Mouse (Mus musculus): ENCODE results near the gene Ptprj. TPM values are rescaled to one million over a fixed set of nuclear protein-coding genes. Genes with fewer than 3 reads are reported as not detected.

Ptprj gene
- total RNA-seq (2014; rRNA removed) (35.2 and 43.3 TPM in 2 replicates), polyA plus RNA-seq (2012; rRNA removed) (12.1 and 14.0 TPM in 2 replicates)

DNA sequence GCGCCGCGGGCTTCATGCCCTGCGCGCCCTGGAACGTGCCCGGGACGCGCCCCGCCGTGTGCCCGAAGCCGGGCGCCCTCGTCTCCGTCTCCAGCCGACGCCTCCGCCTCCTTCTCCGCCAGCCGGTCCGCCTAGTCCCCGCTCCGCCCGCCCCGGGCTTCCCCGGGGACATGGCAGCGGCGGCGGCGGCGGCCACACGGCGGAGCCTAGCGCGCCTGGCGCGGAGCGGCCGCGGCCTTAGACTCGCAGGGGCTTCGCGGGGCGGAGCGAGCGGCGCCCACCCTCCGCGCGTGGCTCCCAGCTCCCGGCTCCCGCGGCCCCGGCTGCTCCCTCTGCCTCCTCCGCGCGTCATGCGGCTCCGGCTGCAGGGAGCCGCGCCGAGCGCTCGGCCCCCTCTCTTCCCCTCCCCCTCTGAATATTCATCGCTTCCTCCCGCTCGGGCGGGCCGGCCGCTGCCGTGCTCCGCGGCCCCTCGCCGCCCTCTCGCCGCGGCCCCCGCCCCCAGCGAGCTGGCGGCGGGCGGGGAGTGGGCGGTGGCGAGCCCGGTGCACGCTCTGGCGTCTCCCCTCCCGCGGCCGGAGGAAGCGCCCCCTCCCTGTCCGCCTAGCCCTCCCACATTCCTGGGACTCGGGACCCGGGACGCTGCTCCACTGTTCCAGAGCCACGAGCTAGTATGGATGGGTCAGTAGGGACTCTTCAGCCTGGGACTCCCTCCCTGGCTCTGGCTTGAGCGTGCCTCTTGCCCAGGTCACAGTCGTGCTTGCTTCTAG is at the start of gene Ptprj:
Ptprj (minus strand) TSS at position 412 of the 770 bp plus-strand sequence.
- Histone ChIP-seq H3K27me3 (ENCODE audit: control insufficient read depth, insufficient read depth, low read length) (no peaks in the 10 kb centered on the region), H3K9ac (ENCODE audit: low read depth, low read length) (peak within 1 kb of the TSS; percentile 93), H3K79me2 (ENCODE audit: control insufficient read depth, insufficient read depth, low read length) (peaks cover 14% of the 10 kb centered on the region), H3K4me3 (ENCODE audit: insufficient read depth, low read depth, low read length) (peak within 1 kb of the TSS; percentile 98), H3K4me1 (ENCODE audit: control insufficient read depth, insufficient read depth, low read length) (peaks cover 13% of the 10 kb centered on the region), H3K36me3 (ENCODE audit: control insufficient read depth, insufficient read depth, low read length) (no peaks in the 10 kb centered on the region), H3K27ac (replicated peaks; ENCODE audit: insufficient read depth, low read depth, low read length) (peak within 1 kb of the TSS; percentile 81)
- under 1% methylated on average over 83 of the region's 100 CpGs for WGBS
- TF ChIP-seq POLR2A (IDR thresholded peaks at IDR 0.05; ENCODE audit: extremely low read depth, insufficient read depth, low read length) (peak; percentile 71; the same call in 1 of the 2 replicates), CTCF (IDR thresholded peaks at IDR 0.05; ENCODE audit: low read depth, low read length) (no peak)
- no peak for DNase-seq (ENCODE audit: extremely low read depth, low read depth, low spot score)

DNA sequence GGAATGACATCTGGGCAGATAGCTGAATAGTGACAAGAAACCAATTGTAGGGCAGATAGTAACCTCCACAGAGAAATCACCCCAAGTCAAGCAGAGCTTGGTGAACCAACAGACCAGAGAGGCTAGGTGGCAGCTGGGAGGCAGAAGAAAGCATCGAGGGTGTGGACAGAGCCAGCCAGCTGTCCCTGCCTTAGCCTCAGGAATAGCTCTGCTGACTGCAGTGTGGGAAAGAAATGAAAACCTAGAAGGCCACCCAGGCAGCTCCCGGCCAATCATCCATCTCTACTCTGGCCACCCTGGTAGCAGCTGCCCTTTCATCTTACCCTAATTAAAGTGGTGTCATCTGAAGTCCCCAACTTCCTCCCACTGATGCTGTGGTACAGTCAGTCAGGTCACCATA is 49.1 kb upstream of the Ptprj start:
- no peak for TF ChIP-seq CTCF (IDR thresholded peaks at IDR 0.05; ENCODE audit: low read depth, low read length)
- TF ChIP-seq POLR2A (IDR thresholded peaks at IDR 0.05; ENCODE audit: extremely low read depth, insufficient read depth, low read length) = no peak
- H3K4me3 ChIP-seq (ENCODE audit: insufficient read depth, low read depth, low read length) = no peak overlapping the region
- H3K36me3 ChIP-seq (ENCODE audit: control insufficient read depth, insufficient read depth, low read length) = no peaks in the 10 kb centered on the region
- 82% methylated on average over 2 of the region's 2 CpGs for WGBS
- no peak overlapping the region for H3K27ac ChIP-seq (replicated peaks; ENCODE audit: insufficient read depth, low read depth, low read length)
- H3K4me1 ChIP-seq (ENCODE audit: control insufficient read depth, insufficient read depth, low read length) = no peaks in the 10 kb centered on the region
- no peak overlapping the region for H3K9ac ChIP-seq (ENCODE audit: low read depth, low read length)
- no peaks in the 10 kb centered on the region for H3K79me2 ChIP-seq (ENCODE audit: control insufficient read depth, insufficient read depth, low read length)
- H3K27me3 ChIP-seq (ENCODE audit: control insufficient read depth, insufficient read depth, low read length) = no peaks in the 10 kb centered on the region
- no peak for DNase-seq (ENCODE audit: extremely low read depth, low read depth, low spot score)

- Histone ChIP-seq H3K4me3 (ENCODE audit: insufficient read depth, low read depth, low read length) (no peak overlapping the region), H3K79me2 (ENCODE audit: control insufficient read depth, insufficient read depth, low read length) (no peaks in the 10 kb centered on the region), H3K4me1 (ENCODE audit: control insufficient read depth, insufficient read depth, low read length) (no peaks in the 10 kb centered on the region), H3K36me3 (ENCODE audit: control insufficient read depth, insufficient read depth, low read length) (no peaks in the 10 kb centered on the region), H3K9ac (ENCODE audit: low read depth, low read length) (no peak overlapping the region), H3K27me3 (ENCODE audit: control insufficient read depth, insufficient read depth, low read length) (no peaks in the 10 kb centered on the region), H3K27ac (replicated peaks; ENCODE audit: insufficient read depth, low read depth, low read length) (no peak overlapping the region)
- no peak for DNase-seq (ENCODE audit: extremely low read depth, low read depth, low spot score)
- TF ChIP-seq CTCF (IDR thresholded peaks at IDR 0.05; ENCODE audit: low read depth, low read length) (no peak), POLR2A (IDR thresholded peaks at IDR 0.05; ENCODE audit: extremely low read depth, insufficient read depth, low read length) (no peak)
- 74% methylated on average over 5 of the region's 5 CpGs for WGBS
Measured at GRCm38 (mm10) chr2:90628261-90628660, 47.8 kb upstream of the Ptprj start.

GRCm38 (mm10) chr2:90624920-90625319 is 44.5 kb upstream of the Ptprj start:
- no peak overlapping the region for H3K4me3 ChIP-seq (ENCODE audit: insufficient read depth, low read depth, low read length)
- no peaks in the 10 kb centered on the region for H3K79me2 ChIP-seq (ENCODE audit: control insufficient read depth, insufficient read depth, low read length)
- WGBS = 5% methylated on average over 6 of the region's 6 CpGs
- H3K9ac ChIP-seq (ENCODE audit: low read depth, low read length) = no peak overlapping the region
- peak; percentile 78 for DNase-seq (ENCODE audit: extremely low read depth, low read depth, low spot score)
- no peaks in the 10 kb centered on the region for H3K27me3 ChIP-seq (ENCODE audit: control insufficient read depth, insufficient read depth, low read length)
- TF ChIP-seq POLR2A (IDR thresholded peaks at IDR 0.05; ENCODE audit: extremely low read depth, insufficient read depth, low read length) (no peak), CTCF (IDR thresholded peaks at IDR 0.05; ENCODE audit: low read depth, low read length) (peak; percentile 65)
- no peaks in the 10 kb centered on the region for H3K4me1 ChIP-seq (ENCODE audit: control insufficient read depth, insufficient read depth, low read length)
- no peak overlapping the region for H3K27ac ChIP-seq (replicated peaks; ENCODE audit: insufficient read depth, low read depth, low read length)
- no peaks in the 10 kb centered on the region for H3K36me3 ChIP-seq (ENCODE audit: control insufficient read depth, insufficient read depth, low read length)

GRCm38 (mm10) chr2:90624339-90624738 is 43.9 kb upstream of the Ptprj start:
- 40% methylated on average over 4 of the region's 4 CpGs for WGBS
- no peak for DNase-seq (ENCODE audit: extremely low read depth, low read depth, low spot score)
- Histone ChIP-seq H3K9ac (ENCODE audit: low read depth, low read length) (no peak overlapping the region), H3K4me3 (ENCODE audit: insufficient read depth, low read depth, low read length) (no peak overlapping the region), H3K4me1 (ENCODE audit: control insufficient read depth, insufficient read depth, low read length) (no peaks in the 10 kb centered on the region), H3K36me3 (ENCODE audit: control insufficient read depth, insufficient read depth, low read length) (no peaks in the 10 kb centered on the region), H3K27ac (replicated peaks; ENCODE audit: insufficient read depth, low read depth, low read length) (no peak overlapping the region), H3K79me2 (ENCODE audit: control insufficient read depth, insufficient read depth, low read length) (no peaks in the 10 kb centered on the region), H3K27me3 (ENCODE audit: control insufficient read depth, insufficient read depth, low read length) (no peaks in the 10 kb centered on the region)
- no peak for TF ChIP-seq CTCF (IDR thresholded peaks at IDR 0.05; ENCODE audit: low read depth, low read length)
- no peak for TF ChIP-seq POLR2A (IDR thresholded peaks at IDR 0.05; ENCODE audit: extremely low read depth, insufficient read depth, low read length)

DNA sequence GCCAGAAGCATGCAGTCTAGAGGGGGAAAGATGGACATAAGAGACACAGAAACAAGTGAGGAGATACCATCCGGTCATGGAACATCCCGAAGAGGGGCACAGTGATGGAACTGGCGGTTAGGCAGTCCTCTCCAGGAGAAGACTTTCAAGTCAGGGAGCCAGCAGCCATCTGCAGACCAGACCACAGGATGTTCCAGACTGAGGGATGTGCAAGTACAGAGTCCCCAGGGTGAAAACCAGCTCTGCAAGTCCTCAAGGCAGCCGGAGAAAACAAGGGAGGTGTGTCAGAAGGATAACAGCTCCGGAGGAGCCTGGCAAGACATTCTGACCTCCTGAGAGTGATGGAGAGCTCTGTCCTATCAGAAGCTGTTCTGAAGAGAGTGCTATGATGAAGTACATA is 40.4 kb upstream of the Ptprj start:
- Histone ChIP-seq H3K79me2 (ENCODE audit: control insufficient read depth, insufficient read depth, low read length) (no peaks in the 10 kb centered on the region), H3K27ac (replicated peaks; ENCODE audit: insufficient read depth, low read depth, low read length) (no peak overlapping the region), H3K27me3 (ENCODE audit: control insufficient read depth, insufficient read depth, low read length) (no peaks in the 10 kb centered on the region), H3K9ac (ENCODE audit: low read depth, low read length) (no peak overlapping the region), H3K4me1 (ENCODE audit: control insufficient read depth, insufficient read depth, low read length) (no peaks in the 10 kb centered on the region), H3K36me3 (ENCODE audit: control insufficient read depth, insufficient read depth, low read length) (no peaks in the 10 kb centered on the region), H3K4me3 (ENCODE audit: insufficient read depth, low read depth, low read length) (no peak overlapping the region)
- TF ChIP-seq POLR2A (IDR thresholded peaks at IDR 0.05; ENCODE audit: extremely low read depth, insufficient read depth, low read length) = no peak
- no peak for TF ChIP-seq CTCF (IDR thresholded peaks at IDR 0.05; ENCODE audit: low read depth, low read length)
- 87% methylated on average over 5 of the region's 5 CpGs for WGBS
- DNase-seq (ENCODE audit: extremely low read depth, low read depth, low spot score) = no peak
